Mouse (Mus musculus): ENCODE measurements around the gene Hnrnpd.

Gene Hnrnpd

GRCm38 (mm10) chr5:99978699-99979442 lies at the start of gene Hnrnpd, which contains the start of gene 4930524J08Rik:
Hnrnpd (minus strand) TSS chr5:99978938.
4930524J08Rik (plus strand) TSS chr5:99979061.
- peak; percentile 95 for DNase-seq (ENCODE audit: low spot score)

- no peak for DNase-seq (ENCODE audit: low spot score)
These were observed 46.1 kb upstream of the Hnrnpd start for GRCm38 (mm10) chr5:100024868-100025267.

- DNase-seq (ENCODE audit: low spot score): no peak
These were observed 45.7 kb upstream of the Hnrnpd start for GRCm38 (mm10) chr5:100024403-100024802.

GRCm38 (mm10) chr5:100020089-100020488 lies 41.4 kb upstream of the Hnrnpd start:
- DNase-seq (ENCODE audit: low spot score): no peak

DNA sequence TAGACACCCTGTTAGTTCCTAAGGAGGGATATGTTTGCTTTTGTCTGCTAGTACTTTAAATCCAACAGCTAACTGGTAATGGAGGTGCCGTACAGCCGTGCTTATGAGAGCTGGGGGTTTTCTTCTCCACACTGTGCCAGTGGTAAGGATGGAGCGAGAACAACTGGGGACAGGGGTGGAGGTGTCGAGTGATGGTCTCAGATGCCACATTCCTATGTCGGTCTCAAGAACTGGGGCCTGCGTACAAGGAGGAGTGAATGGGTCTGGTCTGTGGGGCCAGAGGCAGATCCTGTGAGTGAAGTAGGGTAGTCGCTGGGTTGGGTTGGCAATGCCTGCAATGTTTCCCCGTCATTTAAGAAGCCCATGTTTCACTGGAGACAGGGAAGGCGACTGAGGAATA lies 33.9 kb upstream of the Hnrnpd start:
- DNase-seq (ENCODE audit: low spot score): no peak

DNA sequence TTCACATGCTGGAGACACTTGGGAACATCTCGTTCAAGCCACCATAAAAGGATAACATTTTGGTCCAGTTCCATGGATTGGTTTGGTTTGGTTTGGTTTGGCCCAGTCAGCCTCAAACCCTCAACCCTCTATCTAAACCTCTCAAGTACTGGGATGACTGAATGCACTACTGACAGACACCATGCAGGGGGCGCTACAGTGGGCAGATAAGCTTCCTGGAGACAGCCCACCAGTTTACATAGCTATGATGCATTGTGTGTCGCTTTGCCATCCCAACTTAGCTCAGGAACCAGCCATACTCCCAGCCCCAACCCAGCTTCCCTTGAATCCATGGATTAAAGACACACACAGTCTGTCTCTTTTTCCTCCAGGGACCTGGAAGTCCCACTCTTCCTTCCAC lies 29.7 kb upstream of the Hnrnpd start:
- no peak for DNase-seq (ENCODE audit: low spot score)

DNA sequence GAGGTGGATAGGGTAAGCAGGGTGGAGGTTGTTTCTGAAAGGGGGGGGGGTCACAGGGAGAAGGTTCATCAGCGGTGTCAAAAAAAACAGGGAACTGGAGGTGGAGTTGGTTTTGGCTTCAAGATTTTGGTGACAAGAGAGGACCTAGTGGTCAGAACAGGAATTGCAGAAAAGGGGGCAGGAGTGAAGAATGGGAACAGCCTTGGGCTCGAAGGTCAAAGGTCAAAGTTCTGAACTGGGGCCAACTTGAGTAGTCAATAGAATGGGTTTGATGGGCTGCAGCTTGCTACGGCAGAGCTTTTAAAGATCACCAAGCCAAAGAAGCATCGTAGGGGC lies 28.3 kb upstream of the Hnrnpd start:
- no peak for DNase-seq (ENCODE audit: low spot score)

DNA sequence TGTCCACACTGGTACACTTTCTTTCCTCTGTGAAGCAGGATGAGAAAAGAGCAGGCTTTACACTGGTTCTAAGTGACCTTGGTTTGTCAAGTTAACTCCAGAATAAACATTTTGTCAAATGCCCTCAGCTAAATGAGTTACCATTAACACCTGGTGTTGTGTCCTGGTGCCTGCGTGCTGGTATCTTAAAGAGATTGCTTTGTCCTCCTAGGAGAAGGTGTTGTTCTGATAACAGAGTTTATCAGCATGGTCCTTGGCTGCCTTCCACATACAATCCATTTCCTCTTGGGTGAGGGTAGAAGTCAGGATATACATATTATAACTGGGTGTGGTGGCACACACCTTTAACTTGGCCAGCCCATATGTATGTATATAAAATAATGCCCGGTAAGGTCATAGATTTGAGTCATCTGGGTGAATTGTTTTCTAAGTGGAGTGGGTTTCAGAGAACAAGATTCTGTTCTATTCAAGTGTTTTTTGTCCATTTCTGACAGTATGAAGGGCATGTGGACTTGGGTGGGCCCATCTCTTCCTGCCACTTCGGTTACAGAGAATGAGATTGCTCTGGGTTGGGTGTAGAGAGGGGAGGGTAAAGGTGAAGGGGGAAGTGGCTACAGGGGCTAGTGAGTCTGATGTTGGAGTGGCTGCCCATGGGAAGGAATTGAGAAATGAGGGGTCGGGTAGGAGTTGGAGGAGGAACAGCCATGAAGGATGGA lies 27.7 kb upstream of the Hnrnpd start:
- DNase-seq (ENCODE audit: low spot score): no peak

GRCm38 (mm10) chr5:100005896-100006295 lies 27.2 kb upstream of the Hnrnpd start:
- DNase-seq (ENCODE audit: low spot score): no peak

GRCm38 (mm10) chr5:100005431-100005830 lies 26.7 kb upstream of the Hnrnpd start:
- no peak for DNase-seq (ENCODE audit: low spot score)

DNA sequence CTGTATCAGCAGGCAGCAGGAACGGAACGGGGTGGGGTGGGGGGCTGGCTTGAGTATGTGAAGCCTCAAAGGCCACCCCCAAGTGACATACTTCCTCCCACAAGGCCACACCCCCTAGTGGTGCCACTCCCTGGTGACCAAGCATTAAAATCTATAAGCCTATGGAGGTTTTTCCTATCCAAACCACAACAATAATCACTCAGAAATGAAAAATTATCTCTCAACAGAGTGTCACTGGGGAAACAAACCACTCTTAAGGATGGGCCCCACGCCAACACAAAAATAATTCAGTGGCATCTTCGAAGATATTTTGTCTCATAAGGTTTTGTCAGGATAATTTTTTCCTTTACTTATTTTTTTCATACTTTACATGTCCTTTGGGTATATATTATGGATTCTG lies 25.2 kb upstream of the Hnrnpd start:
- DNase-seq (ENCODE audit: low spot score): no peak

DNA sequence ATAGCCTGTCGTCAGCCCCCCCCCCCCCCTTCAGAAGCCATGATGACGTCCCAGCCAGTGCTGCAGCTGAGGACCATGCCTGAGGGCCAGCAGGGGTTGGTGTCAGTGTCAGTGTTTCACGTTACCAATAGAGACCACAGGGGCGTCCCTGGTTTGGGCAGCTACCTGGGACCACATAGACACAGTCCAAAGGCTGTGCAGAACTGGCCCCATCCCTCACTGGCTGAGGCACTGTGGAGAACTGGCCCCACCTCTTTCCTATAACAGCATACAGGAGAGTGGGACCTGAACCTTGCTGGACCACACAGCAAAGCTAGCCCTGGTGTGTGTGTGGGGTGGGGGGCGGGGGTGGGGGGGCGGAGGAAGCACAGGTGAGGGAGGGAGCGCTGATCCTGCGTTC lies 21.8 kb upstream of the Hnrnpd start:
- DNase-seq (ENCODE audit: low spot score): no peak

GRCm38 (mm10) chr5:100000048-100000447 lies 21.3 kb upstream of the Hnrnpd start:
- no peak for DNase-seq (ENCODE audit: low spot score)

DNA sequence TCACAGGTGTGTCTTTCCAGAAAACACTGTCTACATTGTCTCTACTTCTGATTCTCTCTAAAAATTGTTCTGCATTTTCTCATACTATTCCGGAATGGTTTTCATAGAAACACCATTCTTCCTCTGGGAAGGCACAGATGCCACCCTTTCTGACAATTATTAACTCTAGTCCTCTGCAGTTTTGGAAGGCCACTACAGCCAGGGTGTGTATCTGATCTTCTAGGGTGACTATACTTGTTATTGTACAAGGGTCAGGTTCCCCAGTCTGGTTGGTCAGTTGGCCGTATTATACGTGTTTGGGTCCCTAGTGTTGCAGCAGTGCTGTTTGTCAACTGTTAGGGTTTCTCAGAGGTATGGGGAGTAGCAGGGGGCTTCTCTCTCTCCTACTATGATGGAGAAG lies 15.9 kb upstream of the Hnrnpd start:
- no peak for DNase-seq (ENCODE audit: low spot score)

DNA sequence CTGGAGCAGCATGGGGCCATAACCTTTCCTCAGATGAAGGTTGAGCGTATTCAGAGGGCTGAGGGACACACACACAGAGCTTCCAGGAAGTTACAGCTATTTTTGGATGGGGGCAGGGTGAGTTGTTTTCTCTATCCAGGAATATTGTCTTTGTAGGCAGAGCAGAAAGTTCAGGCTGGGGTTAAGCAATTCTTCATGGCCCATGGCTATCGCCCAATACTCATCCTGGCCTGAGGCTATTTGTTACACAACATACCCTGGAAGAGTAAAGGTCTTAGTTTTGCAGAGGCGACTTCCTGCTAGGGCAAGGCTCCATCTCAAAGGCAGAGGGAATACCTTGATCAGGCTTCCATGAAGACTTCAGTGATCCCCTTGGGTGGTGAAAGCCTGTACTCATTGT lies 15.4 kb upstream of the Hnrnpd start:
- DNase-seq (ENCODE audit: low spot score): no peak

- DNase-seq (ENCODE audit: low spot score): no peak
These were observed 4.8 kb upstream of the Hnrnpd start for GRCm38 (mm10) chr5:99983452-99984061.

GRCm38 (mm10) chr5:99977516-99978301 lies 1.0 kb downstream of the Hnrnpd start:
- peak; percentile 75 for DNase-seq (ENCODE audit: low spot score)

- no peak for DNase-seq (ENCODE audit: low spot score)
These were observed 2.3 kb downstream of the Hnrnpd start for GRCm38 (mm10) chr5:99976334-99976955.

DNA sequence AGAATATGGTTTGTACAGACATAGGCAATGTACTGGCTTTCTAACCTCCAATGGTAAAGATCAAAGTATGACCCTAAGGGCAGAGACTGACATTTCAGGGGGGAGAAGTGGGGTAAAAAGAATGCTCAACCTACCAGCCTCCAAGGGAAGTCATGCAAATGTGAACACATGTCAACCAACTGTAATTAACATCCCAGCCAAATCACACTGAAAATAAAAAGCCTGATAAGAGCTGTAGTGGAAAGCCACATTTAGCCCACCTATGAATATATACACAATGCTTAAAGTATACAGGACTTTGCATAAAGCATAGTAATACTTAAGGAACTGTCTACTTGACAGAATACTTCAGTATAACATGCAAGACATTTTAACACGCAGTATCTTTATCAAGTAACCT lies 3.0 kb downstream of the Hnrnpd start:
- no peak for DNase-seq (ENCODE audit: low spot score)

- DNase-seq (ENCODE audit: low spot score): no peak
These were observed 3.7 kb downstream of the Hnrnpd start for GRCm38 (mm10) chr5:99975061-99975460.

- DNase-seq (ENCODE audit: low spot score): no peak
These were observed 4.8 kb downstream of the Hnrnpd start for GRCm38 (mm10) chr5:99973941-99974340.

DNA sequence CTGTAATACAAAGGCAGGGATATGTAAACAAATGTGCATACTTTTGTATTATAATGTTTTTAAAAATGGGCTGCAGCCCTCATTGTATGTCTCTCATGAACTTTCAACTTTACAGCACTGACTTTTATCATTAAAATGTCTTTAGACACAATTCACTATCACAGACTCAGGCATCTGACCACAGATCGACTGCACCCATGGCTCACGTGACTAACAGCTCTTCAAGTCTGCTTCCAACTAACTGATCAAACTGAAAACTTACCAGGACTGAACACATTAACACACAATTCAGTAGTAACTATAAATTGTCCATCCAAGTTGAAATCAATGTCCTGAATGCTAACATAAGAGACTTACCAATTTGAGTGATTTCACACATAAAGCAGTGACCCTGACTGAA lies 18.8 kb downstream of the Hnrnpd start:
- no peak for DNase-seq (ENCODE audit: low spot score)

Measured in ovary, adult 18-20 months (tissue).